Mouse (Mus musculus) kidney, postnatal 0 days (tissue): ENCODE data around the gene F2rl2. TPM values are rescaled to one million over a fixed set of nuclear protein-coding genes. Genes with fewer than 3 reads are reported as not detected.

Experiments
- ATAC-seq: fragments of 200-750 bp; cut with Nextera tagmentation; replicated peaks from 2 replicates; pipeline ENCODE4 v1.8.0; 2017; ENCODE audit warnings: low read depth, moderate number of reproducible peaks, moderate TSS enrichment, moderate library complexity; ENCODE audit not compliant: low FRiP score
- DNase-seq: peaks from one replicate; pipeline ENCODE4 v3.0.0-alpha.2; 2016; ENCODE audit warnings: low spot score
- H3K27ac ChIP-seq: fragments of 300-500 bp; sonication (generic); 2 replicates; pipeline ENCODE4 v1.5.1; 2014; ENCODE audit warnings: mild to moderate bottlenecking
- H3K27me3 ChIP-seq: fragments of 300-500 bp; sonication (generic); 2 replicates; pipeline ENCODE4 v1.6.1; 2014; ENCODE audit warnings: low read length, mixed read lengths; ENCODE audit not compliant: insufficient read depth
- H3K36me3 ChIP-seq: fragments of 300-500 bp; sonication (generic); 2 replicates; pipeline ENCODE4 v1.6.1; 2014; ENCODE audit warnings: low read length, mixed read lengths; ENCODE audit not compliant: insufficient read depth
- H3K4me1 ChIP-seq: fragments of 300-500 bp; sonication (generic); replicated peaks from 2 replicates; pipeline ENCODE4 v1.6.1; 2014; ENCODE audit warnings: antibody characterized with exemption, low read length, mixed read lengths; ENCODE audit not compliant: insufficient read depth
- H3K4me2 ChIP-seq: fragments of 300-500 bp; sonication (generic); 2 replicates; pipeline ENCODE4 v1.6.1; 2014; ENCODE audit warnings: mild to moderate bottlenecking, low read length, moderate library complexity, mixed read lengths
- H3K4me3 ChIP-seq: fragments of 300-500 bp; sonication (generic); replicated peaks from 2 replicates; pipeline ENCODE4 v1.5.1; 2014; ENCODE audit warnings: low read depth, low read length
- H3K9ac ChIP-seq: fragments of 300-500 bp; sonication (generic); 2 replicates; pipeline ENCODE4 v1.6.1; 2014; ENCODE audit warnings: low read depth, low read length
- H3K9me3 ChIP-seq: fragments of 300-500 bp; sonication (generic); replicated peaks from 2 replicates; pipeline ENCODE4 v1.6.1; 2016; ENCODE audit warnings: low read length, inconsistent platforms, mixed read lengths
- CTCF ChIP-seq: IDR thresholded peaks from 2 replicates; pipeline ENCODE4 v1.5.1; 2016; ENCODE audit warnings: antibody characterized with exemption, low read depth, mild to moderate bottlenecking, moderate library complexity
- WGBS: fragments of 180-500 bp; shearing (Covaris S2); extraction: QIAGEN DNeasy Blood & Tissue Kit; methylation state at CpG from one replicate; pipeline ENCODE4 v1.1.7; 2014; 5-methylcytosine and 5-hydroxymethylcytosine counted together
- polyA plus RNA-seq: library from polyadenylated mRNA; unstranded; fragments of >200 nt; fragmentation: Nextera tagmentation; extraction: Ambion mirVana; gene quantifications from 2 replicates; pipeline ENCODE4 v1.2.1, GENCODE M21; 2015

The F2rl2 gene
- polyA plus RNA-seq, 1 experiment from 2014 or later = 0.11 TPM

- TF ChIP-seq CTCF = no peak
- Histone ChIP-seq H3K27ac (no peak overlapping the region), H3K27me3 (no peaks in the 10 kb centered on the region), H3K4me1 (no peaks in the 10 kb centered on the region), H3K9me3 (no peaks in the 10 kb centered on the region), H3K4me2 (no peak overlapping the region), H3K9ac (no peak overlapping the region), H3K4me3 (no peak overlapping the region), H3K36me3 (no peaks in the 10 kb centered on the region)
- ATAC-seq (no peak), DNase-seq (no peak)
- 86% methylated on average over 1 of the region's 1 CpGs for WGBS
Observed at GRCm38 (mm10) chr13:95688576-95688975, 8.1 kb upstream of the F2rl2 start.

GRCm38 (mm10) chr13:95692201-95692600 lies 4.5 kb upstream of the F2rl2 start:
- Histone ChIP-seq H3K9ac (no peak overlapping the region), H3K4me3 (no peak overlapping the region), H3K9me3 (no peaks in the 10 kb centered on the region), H3K4me2 (no peak overlapping the region), H3K27me3 (no peaks in the 10 kb centered on the region), H3K36me3 (no peaks in the 10 kb centered on the region), H3K27ac (no peak overlapping the region), H3K4me1 (no peaks in the 10 kb centered on the region)
- no peak for ATAC-seq
- no peak for DNase-seq
- TF ChIP-seq CTCF = no peak
- WGBS = 83% methylated on average over 8 of the region's 8 CpGs

GRCm38 (mm10) chr13:95696120-95696653 lies 466 bp upstream of the F2rl2 start:
- ATAC-seq (no peak), DNase-seq (no peak)
- H3K9me3 ChIP-seq = no peaks in the 10 kb centered on the region
- H3K36me3 ChIP-seq = no peaks in the 10 kb centered on the region
- H3K4me2 ChIP-seq = no peak overlapping the region
- H3K4me3 ChIP-seq = no peak overlapping the region
- 96% methylated on average over 9 of the region's 9 CpGs for WGBS
- H3K9ac ChIP-seq = no peak overlapping the region
- H3K4me1 ChIP-seq = no peaks in the 10 kb centered on the region
- no peak for TF ChIP-seq CTCF
- H3K27me3 ChIP-seq = no peaks in the 10 kb centered on the region
- H3K27ac ChIP-seq = no peak overlapping the region

GRCm38 (mm10) chr13:95697874-95698273 lies 1.2 kb downstream of the F2rl2 start:
- H3K4me2 ChIP-seq = no peak overlapping the region
- H3K9me3 ChIP-seq = no peaks in the 10 kb centered on the region
- H3K4me3 ChIP-seq = no peak overlapping the region
- H3K36me3 ChIP-seq = no peaks in the 10 kb centered on the region
- DNase-seq (peak; percentile 25), ATAC-seq (no peak)
- no peak for TF ChIP-seq CTCF
- no peaks in the 10 kb centered on the region for H3K27me3 ChIP-seq
- no peak overlapping the region for H3K9ac ChIP-seq
- H3K4me1 ChIP-seq = no peaks in the 10 kb centered on the region
- 28% methylated on average over 6 of the region's 6 CpGs for WGBS
- no peak overlapping the region for H3K27ac ChIP-seq

- Histone ChIP-seq H3K4me3 (no peak overlapping the region), H3K4me1 (no peaks in the 10 kb centered on the region), H3K27ac (no peak overlapping the region), H3K9ac (no peak overlapping the region), H3K27me3 (no peaks in the 10 kb centered on the region), H3K36me3 (no peaks in the 10 kb centered on the region), H3K4me2 (no peak overlapping the region), H3K9me3 (no peaks in the 10 kb centered on the region)
- WGBS = 74% methylated on average over 5 of the region's 5 CpGs
- no peak for TF ChIP-seq CTCF
- no peak for DNase-seq
- no peak for ATAC-seq
Observed at GRCm38 (mm10) chr13:95703376-95703775, 6.7 kb downstream of the F2rl2 start.

GRCm38 (mm10) chr13:95705589-95705988 lies 8.9 kb downstream of the F2rl2 start:
- Histone ChIP-seq H3K4me2 (no peak overlapping the region), H3K9me3 (no peaks in the 10 kb centered on the region), H3K9ac (no peak overlapping the region), H3K4me1 (no peaks in the 10 kb centered on the region), H3K27ac (no peak overlapping the region), H3K27me3 (no peaks in the 10 kb centered on the region), H3K36me3 (no peaks in the 10 kb centered on the region), H3K4me3 (no peak overlapping the region)
- no peak for TF ChIP-seq CTCF
- DNase-seq (no peak), ATAC-seq (no peak)
- 92% methylated on average over 6 of the region's 6 CpGs for WGBS

GRCm38 (mm10) chr13:95712054-95712453 lies 15.4 kb downstream of the F2rl2 start:
- H3K9me3 ChIP-seq = no peaks in the 10 kb centered on the region
- no peak overlapping the region for H3K27ac ChIP-seq
- H3K36me3 ChIP-seq = no peaks in the 10 kb centered on the region
- H3K4me2 ChIP-seq = no peak overlapping the region
- H3K4me1 ChIP-seq = no peaks in the 10 kb centered on the region
- no peak for DNase-seq
- ATAC-seq = no peak
- H3K9ac ChIP-seq = no peak overlapping the region
- H3K4me3 ChIP-seq = no peak overlapping the region
- TF ChIP-seq CTCF = no peak
- H3K27me3 ChIP-seq = no peaks in the 10 kb centered on the region
